Mouse (Mus musculus) CD4-positive helper T cell, adult 2 months (primary cell): ENCODE measurements around the gene Cldn6.

ENCODE experiments used
- DNase-seq: peaks from one replicate; pipeline ENCODE4 v3.0.0-alpha.2; 2012; ENCODE audit warnings: low read depth, missing footprints, low spot score

The Cldn6 gene

DNA sequence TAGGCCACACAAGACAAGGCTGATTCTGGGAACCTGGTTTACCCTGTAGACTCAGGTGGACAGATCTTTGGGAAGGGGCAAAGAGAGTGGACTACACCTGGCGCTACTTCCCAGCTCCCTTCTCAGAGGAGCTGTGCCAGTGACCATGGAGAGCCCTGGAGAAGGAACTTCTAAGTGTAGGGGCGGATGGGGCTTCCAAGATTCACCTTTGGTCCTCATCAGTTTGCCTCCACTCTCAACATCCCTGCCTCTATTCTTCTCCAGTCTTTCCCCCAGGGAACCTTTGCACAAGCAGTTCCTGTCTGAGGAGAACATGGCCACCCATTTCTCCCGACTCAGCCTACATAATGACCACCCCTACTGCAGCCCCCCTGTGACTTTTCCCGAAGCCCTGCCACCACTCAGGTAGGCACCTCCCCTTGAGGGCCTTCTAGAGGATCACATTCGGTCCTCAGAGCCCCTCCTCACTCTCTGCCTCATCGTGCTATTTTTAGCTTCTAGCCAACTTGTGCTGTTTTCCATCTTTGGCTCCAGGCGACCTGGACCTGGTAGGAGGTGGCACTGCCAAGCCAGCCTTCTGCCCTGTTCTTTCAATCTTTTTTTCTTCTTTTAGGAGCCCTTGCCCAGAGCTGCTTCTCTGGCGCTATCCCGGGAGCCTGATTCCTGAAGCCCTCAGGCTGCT is 4.6 kb upstream of the Cldn6 start:
- DNase-seq: no peak

DNA sequence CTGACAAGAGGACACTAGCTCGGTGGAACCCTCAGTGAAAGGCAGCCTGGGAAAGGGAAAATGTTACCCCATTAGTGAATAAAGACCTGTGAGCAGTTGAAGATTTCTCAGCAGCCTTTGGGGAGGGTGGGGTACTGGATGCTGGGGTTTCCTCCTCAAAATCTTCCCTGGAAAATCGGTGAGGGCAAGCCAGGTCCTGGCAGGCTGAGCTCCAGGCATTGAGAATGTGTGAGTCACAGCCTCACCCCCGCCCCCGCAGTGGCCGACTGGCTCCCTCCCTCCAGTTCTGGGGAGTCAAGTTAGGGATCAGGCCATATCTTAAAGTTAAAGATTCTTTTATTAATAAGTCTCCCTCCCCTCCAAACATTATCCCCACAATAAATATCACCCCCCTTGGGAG is 3.9 kb upstream of the Cldn6 start:
- DNase-seq: no peak

DNA sequence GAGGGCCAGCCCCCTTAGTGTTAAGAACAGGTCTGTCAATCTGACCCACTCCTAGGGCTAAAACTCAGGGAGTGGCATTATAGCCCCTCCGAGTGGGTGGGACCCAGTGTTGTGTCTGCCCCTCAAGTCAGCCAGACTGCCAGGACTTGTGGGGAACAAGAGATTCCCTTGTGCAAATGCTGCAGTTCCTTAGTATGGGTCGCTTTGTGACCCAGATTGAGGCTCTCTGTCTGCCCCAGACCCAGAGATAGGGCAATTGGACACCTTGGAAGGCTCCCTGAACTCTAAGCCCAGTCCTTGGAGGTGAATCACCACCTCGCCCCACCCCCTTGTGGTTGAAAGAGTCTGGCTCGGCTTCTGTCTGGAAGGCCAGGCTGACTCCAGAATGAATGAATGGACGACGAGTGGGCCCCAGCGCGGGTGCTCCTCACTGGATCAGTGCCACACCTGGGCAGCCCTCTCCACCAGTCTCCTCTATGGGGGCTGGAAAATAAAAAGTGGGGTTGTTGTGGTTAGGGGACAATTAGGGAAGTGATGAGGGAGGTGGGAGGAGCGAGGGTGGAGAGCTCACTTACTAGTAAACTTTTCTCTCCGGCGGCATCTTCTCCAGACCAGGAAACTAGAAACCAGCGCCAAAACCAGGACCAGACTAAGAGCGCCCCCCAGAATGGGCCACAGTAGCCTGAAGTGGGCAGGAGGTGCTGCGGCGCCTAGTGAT is 3.3 kb upstream of the Cldn6 start:
- DNase-seq: peak; percentile 52

DNA sequence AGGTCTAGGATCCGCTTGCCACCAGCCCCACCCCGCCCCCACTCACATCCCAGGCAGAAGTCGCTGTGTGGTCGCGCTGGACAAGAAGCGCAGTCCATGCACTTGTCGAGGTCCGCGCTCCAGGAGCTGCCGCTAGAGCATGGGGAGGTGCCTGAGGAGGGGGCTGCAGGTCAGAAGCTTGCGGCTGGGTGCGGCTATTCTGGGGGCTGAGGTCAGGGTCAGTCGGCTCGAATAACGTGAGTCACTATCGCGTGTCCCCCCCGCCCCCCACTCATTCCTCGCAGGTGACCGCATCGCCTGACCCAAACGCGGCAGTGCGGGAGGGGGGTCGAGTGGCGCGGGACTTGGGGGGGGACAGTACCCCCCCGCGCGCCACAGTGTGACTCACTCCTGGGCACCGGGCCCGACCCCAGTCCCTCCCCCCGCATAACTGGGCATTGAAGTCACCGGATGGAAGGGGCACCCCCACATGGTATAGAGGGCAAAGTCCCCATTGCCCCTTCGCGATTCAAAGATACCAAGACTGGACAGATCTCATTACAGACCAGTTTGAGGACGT is 2.5 kb upstream of the Cldn6 start:
- peak; percentile 66 for DNase-seq

DNA sequence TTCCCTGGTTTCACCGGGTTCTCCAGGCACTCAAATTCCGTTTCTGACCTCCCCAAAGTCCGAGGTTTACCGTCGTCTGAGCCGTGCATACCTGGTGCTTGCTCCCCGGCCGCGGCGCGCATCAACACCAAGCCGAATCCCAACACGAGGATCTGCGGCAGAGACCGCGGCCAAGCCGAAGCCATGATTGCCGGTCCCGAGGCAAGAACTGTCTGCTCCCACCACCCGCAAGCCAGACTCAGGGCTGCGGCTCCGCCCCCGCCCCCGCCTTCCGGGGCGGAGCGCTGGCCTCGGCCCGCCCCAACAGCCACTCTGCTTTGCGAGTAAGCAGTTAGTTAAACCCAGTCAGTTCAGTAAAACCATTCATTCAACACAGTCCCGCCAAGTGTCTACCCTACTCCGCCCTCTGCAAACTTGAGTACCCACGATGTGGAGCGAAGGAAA is 1.8 kb upstream of the Cldn6 start, which contains the start of gene Tnfrsf12a:
Gene Tnfrsf12a, minus strand, starts transcription at position 233 of the 444 bp plus-strand sequence.
- peak; percentile 95 for DNase-seq

DNA sequence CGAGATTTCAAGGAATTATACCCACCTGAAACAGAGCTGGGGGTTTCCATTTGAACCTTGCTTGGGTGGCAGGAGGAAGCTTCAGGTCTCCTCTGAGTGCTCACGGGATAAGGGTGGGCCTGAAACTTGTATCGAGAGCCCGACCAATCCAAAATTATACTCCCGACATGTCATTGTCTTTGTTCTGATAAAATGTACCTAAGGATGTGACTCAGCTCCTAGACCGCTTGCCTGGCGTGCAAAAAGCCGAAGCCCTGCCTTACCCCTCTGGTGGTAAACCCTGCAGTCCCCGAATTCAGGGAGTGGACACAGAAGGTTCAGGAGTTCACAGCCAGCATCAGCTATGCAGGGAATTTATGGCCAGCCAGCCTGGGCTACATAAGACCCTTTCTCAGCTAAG is 1.3 kb downstream of the Cldn6 start:
- DNase-seq: no peak

DNA sequence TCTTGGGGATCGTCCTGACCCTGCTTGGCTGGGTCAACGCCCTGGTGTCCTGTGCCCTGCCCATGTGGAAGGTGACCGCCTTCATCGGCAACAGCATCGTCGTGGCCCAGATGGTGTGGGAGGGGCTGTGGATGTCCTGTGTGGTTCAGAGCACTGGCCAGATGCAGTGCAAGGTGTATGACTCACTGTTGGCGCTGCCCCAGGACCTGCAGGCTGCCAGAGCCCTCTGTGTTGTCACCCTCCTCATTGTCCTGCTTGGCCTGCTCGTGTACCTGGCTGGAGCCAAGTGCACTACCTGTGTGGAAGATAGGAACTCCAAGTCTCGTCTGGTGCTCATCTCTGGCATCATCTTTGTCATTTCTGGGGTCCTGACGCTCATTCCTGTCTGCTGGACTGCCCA is 2.0 kb downstream of the Cldn6 start:
- DNase-seq: no peak

DNA sequence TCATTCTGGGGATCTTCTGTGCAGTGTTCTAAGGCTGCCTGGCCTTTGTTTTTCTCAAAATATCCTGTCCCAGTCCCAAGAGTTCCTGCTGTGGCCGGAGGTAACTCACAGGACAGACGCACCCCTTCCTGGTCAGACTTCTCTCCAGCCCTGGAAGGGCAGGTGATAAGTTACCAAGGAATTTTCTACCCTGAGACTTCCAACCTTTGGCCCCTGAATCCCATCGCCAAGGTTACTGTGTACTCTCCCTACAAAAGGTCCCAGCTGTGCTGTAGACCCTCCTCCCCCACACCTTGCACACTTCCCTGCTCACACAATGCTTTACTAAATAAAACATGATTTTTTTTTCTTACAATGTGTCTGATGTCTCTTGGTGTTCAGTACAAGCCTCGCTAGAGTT is 3.0 kb downstream of the Cldn6 start:
- DNase-seq: no peak

DNA sequence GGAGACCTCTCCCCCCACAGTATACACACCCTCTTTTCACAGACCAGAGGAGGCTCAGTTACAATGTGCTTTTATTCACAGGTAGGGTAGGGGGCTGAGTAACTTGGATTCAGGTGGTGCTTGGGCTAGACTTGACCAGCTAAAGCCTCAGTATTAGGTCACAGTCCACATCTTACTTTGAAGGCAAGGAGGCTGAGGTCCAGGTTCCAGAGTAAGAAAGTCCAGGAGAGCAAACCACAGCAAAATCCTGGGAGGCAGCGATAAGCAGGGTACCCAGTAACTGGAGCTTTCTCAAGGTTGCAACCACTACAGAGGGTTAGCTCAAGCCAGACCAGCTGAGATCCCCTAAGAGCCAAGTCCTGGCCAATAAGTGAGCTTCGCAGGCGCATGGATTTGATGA is 3.5 kb downstream of the Cldn6 start:
- DNase-seq: no peak

DNA sequence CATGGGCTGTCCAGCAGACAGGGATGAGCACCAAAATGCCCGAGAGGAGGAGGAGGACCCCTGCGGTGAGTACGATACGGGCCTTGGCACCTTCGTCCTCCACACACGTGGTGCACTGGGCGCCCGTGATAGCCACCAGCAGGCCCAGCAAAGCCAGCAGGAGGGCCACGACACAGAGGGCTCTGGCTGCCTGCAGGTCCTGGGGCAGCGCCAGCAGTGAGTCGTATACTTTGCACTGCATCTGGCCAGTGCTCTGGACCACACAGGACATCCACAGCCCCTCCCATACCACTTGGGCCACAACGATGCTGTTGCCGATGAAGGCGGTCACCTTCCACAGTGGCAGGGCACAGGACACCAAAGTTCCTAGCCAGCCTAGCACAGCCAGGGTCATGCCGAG is 4.2 kb downstream of the Cldn6 start:
- no peak for DNase-seq

DNA sequence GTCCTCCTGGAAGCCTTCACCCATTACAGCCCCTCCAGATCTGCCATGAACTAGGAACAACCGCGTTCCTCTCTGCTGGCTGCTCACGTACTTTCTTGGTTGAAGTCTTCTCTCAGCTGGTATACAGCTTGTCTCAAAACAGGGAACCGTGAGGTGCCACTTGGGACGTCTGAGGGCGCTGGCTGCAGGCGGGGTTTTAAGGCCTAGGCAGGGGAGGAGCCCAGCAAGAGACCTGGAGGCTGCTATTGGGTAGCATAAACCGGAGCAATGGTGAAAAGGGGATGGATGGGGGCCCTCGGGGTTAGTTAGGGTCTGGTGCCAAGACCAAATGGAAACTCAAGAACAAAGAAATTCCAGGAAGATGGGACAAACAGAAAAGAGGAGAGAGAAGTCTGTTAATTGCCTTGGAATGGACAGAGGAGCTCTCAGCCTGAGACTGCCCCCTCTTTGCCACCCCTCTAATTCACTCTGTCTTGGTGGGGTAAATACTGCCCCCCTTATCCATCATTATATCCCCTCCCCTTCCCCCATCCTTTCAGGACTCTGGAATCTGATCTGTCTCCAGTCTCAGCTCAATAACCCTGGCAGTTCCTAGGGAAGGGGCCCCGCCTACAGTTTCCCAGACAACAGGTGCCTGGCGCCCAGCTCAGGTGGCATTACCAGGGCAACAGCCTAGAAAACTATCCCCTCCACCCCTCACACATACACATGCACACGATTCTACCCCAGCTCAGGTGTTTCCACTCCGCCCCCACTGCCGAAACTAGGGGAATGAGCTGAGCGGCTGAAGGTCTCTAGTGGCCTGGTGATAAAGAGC is 5.0 kb downstream of the Cldn6 start, which contains the start of gene Cldn9:
Gene Cldn9, minus strand, starts transcription at position 171 of the 817 bp plus-strand sequence.
- DNase-seq: no peak

DNA sequence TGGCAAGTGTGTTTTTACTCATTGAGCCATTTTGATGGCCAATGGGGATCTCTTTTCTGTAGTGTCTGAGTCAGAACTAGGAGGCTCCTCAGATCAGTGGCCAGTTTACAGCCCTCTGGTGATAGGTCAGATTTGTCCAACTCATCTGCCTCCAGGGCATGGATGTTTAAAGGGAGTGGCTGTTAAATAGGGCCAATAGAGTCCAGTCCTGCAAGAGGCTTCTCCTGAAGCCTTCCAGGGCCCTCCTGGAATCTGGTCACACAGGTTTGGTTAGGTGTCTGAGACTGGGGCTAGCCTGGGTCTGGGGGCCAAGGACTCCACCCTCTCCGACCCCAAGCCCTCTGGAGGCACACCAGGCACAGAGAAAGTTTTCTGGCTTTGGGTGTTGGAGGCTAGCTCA is 15.4 kb downstream of the Cldn6 start:
- DNase-seq: no peak

DNA sequence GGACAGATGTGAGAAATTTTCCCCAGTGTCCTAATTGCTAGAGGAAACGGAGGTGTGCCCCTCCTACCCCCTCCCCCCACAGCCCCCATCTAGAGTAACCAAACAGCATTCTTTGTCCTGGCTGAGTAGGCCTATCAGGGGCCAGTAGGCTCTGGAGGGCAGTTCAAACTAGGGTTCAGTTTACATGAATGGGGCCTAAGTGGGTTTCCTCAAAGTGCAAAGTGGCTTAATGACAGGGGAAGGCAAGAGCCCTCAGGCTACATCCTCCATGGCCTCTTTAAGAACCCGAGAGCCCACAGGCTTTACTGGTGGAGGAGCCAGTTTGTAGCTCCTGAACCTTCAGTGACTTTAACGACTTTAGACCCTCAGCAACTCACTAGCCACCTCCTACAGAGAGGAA is 16.8 kb downstream of the Cldn6 start:
- DNase-seq: no peak

DNA sequence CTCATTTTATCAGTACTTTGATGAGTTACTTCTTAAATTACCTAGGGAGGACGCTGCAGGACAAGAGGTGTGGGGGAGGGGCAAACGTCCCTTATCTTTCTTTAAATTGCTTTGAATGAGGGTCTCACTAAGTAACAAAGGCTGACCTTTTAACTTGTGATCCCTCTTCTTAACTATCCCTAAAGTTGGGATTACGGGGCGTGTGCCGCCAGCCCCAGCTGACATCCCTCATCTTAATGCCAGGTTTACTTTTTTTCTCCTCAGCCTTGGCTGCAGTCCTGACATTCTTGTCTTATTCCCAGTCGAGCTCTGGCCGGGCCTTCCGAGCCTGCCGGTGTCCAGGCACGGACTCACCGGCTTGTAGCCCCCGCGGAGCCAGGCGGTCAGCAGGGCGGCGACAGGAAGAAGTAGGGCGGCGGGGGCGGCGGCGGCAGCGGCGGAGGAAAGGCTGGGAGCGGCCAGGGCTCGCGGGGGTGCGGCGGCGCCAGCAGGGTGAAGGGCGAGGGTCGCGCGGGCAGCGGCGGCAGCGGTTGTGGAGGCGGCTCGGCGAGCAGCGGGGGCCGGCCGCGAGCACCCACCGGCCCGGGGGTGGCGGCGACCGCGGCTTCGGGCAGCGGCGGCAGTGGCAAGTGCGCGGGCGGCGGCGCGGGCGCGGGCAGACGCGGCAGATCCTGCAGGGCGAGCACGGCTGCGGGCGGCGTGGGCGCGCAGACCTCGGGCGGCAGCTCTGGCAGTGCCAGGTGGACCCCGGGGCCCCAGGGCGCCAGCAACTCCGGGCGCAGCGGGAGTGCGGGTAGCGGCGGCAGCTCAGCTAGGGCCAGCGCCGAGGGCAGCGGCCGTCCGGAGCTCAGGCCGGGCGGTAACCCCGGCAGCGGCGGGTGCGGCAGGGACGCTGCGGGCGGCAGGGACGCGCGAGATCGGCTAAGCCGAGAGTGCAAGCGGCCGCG is 20.4 kb downstream of the Cldn6 start:
- no peak for DNase-seq

DNA sequence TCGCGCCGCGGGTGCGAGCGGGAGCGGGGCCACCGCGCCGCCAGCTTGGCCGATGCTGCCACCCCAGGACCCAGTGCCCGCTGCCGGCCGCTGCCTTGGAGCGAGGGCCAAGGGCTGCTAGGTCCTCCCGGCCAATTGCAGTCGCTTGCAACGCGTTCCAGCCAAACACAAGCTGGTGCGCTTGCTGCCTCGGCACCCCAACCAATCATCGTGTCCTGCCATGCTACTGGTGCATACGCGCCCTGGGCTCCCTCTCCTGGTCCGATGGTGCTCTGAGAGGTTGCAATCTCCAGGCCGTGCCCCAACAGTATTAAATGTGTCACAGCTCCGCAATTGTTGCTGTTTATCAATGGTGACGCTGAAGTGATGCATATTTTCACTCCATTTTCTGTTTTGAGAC is 21.0 kb downstream of the Cldn6 start:
- peak; percentile 82 for DNase-seq

DNA sequence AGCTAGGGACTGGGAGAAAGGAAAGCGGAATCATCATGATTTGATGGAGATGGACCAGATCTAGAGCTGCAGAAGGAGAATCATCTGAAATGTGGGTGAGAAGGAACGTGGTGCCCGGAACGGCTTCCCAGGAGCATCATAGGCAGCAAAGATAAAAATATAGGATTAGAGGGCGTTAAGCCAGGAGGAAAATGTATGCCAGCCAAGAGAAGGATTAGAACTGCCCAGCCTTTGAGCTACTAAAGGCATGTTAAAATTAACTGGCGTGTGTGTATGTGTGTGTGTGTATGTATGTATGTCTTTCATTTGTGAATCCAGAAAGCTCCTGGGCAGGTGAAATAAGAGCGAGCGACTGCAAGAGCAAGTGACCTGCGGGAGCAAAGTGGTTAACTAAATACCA is 24.3 kb downstream of the Cldn6 start:
- DNase-seq: no peak

DNA sequence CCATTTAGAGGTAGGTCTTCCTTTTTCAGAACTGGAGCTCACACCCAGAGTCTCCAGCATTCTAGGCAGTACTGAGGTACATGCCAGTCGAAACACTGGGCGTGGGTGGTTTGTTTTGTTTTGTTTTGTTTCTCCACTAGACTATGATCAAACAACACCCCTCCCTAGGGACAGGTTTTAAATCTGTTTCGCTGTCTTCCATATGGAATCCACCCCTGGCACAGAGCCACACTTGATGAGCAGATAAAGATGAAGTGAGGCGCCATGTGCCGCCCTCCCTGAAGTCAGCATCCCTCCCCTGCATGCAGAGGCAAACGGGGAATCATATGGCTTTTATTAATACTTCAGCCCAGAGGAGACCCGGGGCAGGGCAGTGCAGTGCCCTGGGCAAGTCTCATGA is 25.7 kb downstream of the Cldn6 start:
- no peak for DNase-seq

DNA sequence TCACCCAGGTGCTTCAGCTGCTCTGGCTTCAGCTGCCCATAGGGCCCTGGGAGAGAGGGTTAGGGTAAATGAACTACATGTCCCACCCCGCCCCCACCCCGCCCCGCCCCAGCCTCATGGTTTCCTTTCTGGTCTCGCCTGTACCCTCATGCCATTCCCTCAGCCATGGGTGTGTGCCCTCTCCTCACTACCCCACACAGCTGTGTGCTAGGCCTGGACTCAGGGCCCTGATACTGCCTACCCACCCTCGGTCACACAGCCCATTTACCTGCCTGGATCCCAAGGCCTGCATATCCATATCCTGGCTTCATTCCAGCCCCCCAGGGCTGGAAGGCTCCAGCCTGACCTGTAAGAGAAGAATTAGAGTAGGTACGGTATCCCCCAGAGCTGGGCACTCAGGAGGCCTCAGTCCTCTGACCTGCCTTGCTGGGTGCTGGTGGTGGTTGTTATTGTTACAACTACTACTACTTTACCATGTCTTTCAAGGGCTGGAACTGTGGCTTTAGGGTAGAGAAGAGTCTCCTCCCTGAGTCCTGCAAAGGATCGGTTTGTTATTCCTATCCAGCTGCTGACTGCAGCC is 26.6 kb downstream of the Cldn6 start:
- DNase-seq: no peak

DNA sequence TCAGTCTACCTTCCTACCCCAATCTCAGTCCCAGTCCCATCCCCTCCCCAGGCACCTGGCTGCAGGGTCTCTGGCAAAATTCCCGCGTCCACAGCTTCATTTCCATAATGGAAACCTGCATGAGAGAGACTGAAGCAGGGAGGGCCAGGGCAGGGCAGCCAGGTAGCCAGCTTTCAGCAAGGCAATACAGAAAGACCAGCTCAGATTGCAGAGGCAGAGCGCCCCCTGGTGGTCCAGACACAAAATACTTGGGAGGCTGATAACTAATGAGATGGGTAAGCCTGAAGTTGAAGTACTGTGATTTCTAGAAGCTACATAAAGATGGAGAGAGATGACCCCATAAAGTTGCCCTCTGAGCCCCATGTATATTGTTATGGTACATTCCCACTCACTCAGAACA is 27.2 kb downstream of the Cldn6 start:
- DNase-seq: peak; percentile 67

DNA sequence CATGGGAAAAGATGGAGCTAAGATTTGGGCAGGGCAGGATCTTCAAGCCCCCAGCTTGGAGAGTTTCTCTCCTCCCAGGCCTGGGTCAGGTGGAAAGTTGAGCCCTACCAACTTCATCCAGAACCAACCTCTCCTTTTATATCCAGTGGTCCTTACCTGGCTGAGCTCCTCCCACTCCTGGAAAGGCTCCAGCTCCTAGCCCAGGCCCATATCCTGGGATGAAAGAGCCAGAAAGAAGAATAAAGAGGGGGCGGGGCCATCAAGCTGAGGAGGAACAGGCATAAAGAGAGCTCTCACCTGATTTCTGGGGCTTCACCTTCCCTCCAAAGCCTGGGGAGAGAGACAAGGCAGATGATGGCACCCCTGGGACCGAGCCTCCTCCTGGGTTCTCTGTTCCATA is 38.0 kb downstream of the Cldn6 start:
- DNase-seq: no peak

DNA sequence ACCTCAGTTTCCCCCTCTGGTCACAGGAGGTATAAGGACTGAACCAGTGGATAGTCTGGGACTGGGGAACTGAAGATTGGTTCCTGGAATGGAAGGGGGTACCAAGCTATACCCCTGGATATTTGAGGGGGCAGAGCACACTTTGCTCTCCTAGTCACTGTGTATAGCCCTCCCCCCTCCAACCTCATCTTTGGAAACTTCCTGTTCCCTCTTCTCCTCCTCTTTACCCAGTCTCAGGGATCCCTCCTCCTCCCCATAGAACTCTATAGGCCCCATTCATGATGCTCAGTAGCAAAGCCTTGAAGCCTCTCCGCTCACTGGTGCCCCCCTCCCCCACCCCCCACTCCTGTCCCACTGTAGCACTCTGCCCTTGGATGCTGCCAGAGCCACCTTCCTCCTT is 40.4 kb downstream of the Cldn6 start:
- no peak for DNase-seq
